ENCODE assay signal across 8 mouse cellular contexts in the genomic region with DNA sequence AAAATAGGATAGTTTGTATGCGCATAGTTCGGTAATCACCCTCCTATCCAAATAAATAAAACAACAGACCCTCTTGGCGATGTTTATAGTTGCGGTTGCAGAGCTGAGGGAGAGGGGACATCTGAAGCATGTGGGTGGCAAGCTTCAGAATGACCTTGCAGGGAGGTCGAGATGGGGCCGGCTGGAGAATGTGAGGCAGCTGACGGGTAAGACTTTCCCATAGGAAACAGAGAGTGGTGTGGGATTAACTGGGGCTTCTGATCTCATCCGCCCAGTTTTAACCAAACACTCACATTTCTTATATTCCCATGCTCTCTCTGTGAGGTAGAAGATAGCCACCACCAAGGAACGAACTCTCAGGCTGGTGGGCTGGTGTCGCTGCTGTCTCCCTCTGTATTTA.
A peak's percentile ranks its signal among the peaks of the same experiment; 100 is the strongest.
DNase-seq lines count a peak whose midpoint lies in the region; ATAC-seq and TF ChIP-seq lines count a peak whose summit lies in the region.

No protein-coding gene starts in this region.

- H3K9ac ChIP-seq in heart, embryonic 12.5 days, result peak overlapping the region; percentile 64
- H3K9ac ChIP-seq in lung, postnatal 0 days (replicated peaks; ENCODE audit: low read depth), result no peak overlapping the region
- H3K9ac ChIP-seq in limb, embryonic 15.5 days, result no peak overlapping the region

- no peak overlapping the region for H3K4me3 ChIP-seq in heart, embryonic 12.5 days
- no peak overlapping the region for H3K4me3 ChIP-seq in lung, postnatal 0 days (ENCODE audit: low read depth, low read length)
- no peak overlapping the region for H3K4me3 ChIP-seq in limb, embryonic 15.5 days

- TF ChIP-seq CTCF in lung, postnatal 0 days (IDR thresholded peaks at IDR 0.05), result no peak

- peaks cover 22% of the 10 kb centered on the region for H3K4me1 ChIP-seq in heart, embryonic 12.5 days (replicated peaks)
- no peaks in the 10 kb centered on the region for H3K4me1 ChIP-seq in lung, postnatal 0 days (ENCODE audit: insufficient read depth, low read depth, low read length)
- H3K4me1 ChIP-seq in limb, embryonic 15.5 days, result peaks cover 13% of the 10 kb centered on the region

- H3K9me3 ChIP-seq in heart, embryonic 12.5 days (replicated peaks), result no peaks in the 10 kb centered on the region
- no peaks in the 10 kb centered on the region for H3K9me3 ChIP-seq in lung, postnatal 0 days (ENCODE audit: low read length)
- no peaks in the 10 kb centered on the region for H3K9me3 ChIP-seq in limb, embryonic 15.5 days

- intact Hi-C loops in heart, postnatal 14 days (cut with DNase I), result no loop called here

- H3K4me2 ChIP-seq in heart, embryonic 12.5 days, result peak overlapping the region; percentile 53
- no peak overlapping the region for H3K4me2 ChIP-seq in lung, postnatal 0 days (replicated peaks; ENCODE audit: low read depth, low read length)
- H3K4me2 ChIP-seq in limb, embryonic 15.5 days, result peak overlapping the region; percentile 11; the same call in 1 of the 2 replicates

- H3K27me3 ChIP-seq in heart, embryonic 12.5 days (replicated peaks), result no peaks in the 10 kb centered on the region
- no peaks in the 10 kb centered on the region for H3K27me3 ChIP-seq in lung, postnatal 0 days (replicated peaks; ENCODE audit: insufficient read depth, low read length)
- H3K27me3 ChIP-seq in limb, embryonic 15.5 days, result no peaks in the 10 kb centered on the region

- no peaks in the 10 kb centered on the region for H3K36me3 ChIP-seq in heart, embryonic 12.5 days
- no peaks in the 10 kb centered on the region for H3K36me3 ChIP-seq in lung, postnatal 0 days (ENCODE audit: insufficient read depth, low read length)
- H3K36me3 ChIP-seq in limb, embryonic 15.5 days, result no peaks in the 10 kb centered on the region

- no peak for DNase-seq in heart, postnatal 14 days
- DNase-seq in lung, postnatal 0 days (ENCODE audit: low spot score), result no peak
- DNase-seq in lung, postnatal 36 days, result no peak
- peak; percentile 50 for DNase-seq in yolk sac, embryonic 10.5 days (ENCODE audit: low spot score)
- DNase-seq in frontal cortex, postnatal 14 days (ENCODE audit: low spot score in 2 of 2), result no peak
- no peak for DNase-seq in c-Kit-positive CD71-positive TER-119-positive erythroid progenitor cells, embryonic 14.5 days (ENCODE audit: low spot score)

- TF ChIP-seq EP300 in lung, postnatal 0 days (IDR thresholded peaks at IDR 0.05), result no peak

- WGBS in heart, embryonic 12.5 days, result 7% methylated on average over 10 of the region's 10 CpGs
- 18% methylated on average over 10 of the region's 10 CpGs for WGBS in lung, postnatal 0 days
- WGBS in limb, embryonic 15.5 days, result 18% methylated on average over 10 of the region's 10 CpGs

- no peak for ATAC-seq in heart, embryonic 12.5 days (ENCODE audit: insufficient number of reproducible peaks, low FRiP score)
- peak; percentile 68 for ATAC-seq in lung, postnatal 0 days
- no peak for ATAC-seq in limb, embryonic 15.5 days (ENCODE audit: insufficient number of reproducible peaks, low FRiP score, low TSS enrichment, low read depth)

- H3K27ac ChIP-seq in heart, embryonic 12.5 days (ENCODE audit: poor library complexity, severe bottlenecking), result peak overlapping the region; percentile 43; the same call in 1 of the 2 replicates
- H3K27ac ChIP-seq in lung, postnatal 0 days (ENCODE audit: low read length), result no peak overlapping the region; the same call in 1 of the 2 replicates
- no peak overlapping the region for H3K27ac ChIP-seq in limb, embryonic 15.5 days
